Mouse (Mus musculus): ENCODE results near the gene Itgam. TPM values are rescaled to one million over a fixed set of nuclear protein-coding genes. Genes with fewer than 3 reads are reported as not detected.
"Not testable (repeated sequence)": the region's sequence is repeated elsewhere in the genome, so short reads cannot be mapped to it uniquely, and the experiment has no call there.

Itgam gene
- polyA plus RNA-seq, 2 experiments: 1.2 to 2.4 TPM

DNA sequence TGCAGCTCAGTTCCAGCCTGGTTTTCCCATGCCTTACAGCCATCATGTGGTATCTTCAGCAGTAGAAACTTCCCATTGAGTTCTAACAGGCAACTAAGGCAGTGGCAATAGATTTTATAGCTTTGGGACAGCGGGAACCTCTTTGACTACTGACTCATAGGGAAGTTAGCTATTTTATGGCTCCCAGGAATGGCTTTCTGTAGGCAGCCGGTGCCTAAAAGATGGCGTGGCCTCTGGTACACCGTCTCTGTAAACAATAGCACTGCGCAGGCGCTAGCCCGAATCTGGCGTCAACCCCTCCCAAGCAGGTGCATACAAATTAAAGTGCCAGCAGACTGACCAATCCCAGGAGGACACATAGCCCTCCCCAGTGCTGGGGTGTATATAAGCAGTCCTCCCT is 88.5 kb downstream of the Itgam start:
- H3K36me3 ChIP-seq (ENCODE audit: control insufficient read depth, insufficient read depth, low read length): no peaks in the 10 kb centered on the region
- DNase-seq (ENCODE audit: low spot score) (no peak), ATAC-seq (ENCODE audit: low FRiP score, low read depth) (no peak)
- no peak for TF ChIP-seq POLR2A (IDR thresholded peaks at IDR 0.05; ENCODE audit: borderline replicate concordance, extremely low read depth, insufficient read depth, insufficient read length)
- no peak overlapping the region for H3K27ac ChIP-seq (replicated peaks; ENCODE audit: low read depth, low read length)
- no peak overlapping the region for H3K4me2 ChIP-seq (replicated peaks; ENCODE audit: low read depth, low read length, severe bottlenecking)
- H3K27me3 ChIP-seq (ENCODE audit: control insufficient read depth, insufficient read depth, low read length): no peaks in the 10 kb centered on the region
- no peaks in the 10 kb centered on the region for H3K4me1 ChIP-seq (ENCODE audit: control insufficient read depth, insufficient read depth, low read length)
- H3K9me3 ChIP-seq (ENCODE audit: control insufficient read depth, low read length): no peaks in the 10 kb centered on the region
- WGBS: 67% methylated on average over 8 of the region's 8 CpGs
- no peak overlapping the region for H3K9ac ChIP-seq (ENCODE audit: low read depth, low read length, severe bottlenecking)
- no peak overlapping the region for H3K4me3 ChIP-seq (replicated peaks; ENCODE audit: low read length)

DNA sequence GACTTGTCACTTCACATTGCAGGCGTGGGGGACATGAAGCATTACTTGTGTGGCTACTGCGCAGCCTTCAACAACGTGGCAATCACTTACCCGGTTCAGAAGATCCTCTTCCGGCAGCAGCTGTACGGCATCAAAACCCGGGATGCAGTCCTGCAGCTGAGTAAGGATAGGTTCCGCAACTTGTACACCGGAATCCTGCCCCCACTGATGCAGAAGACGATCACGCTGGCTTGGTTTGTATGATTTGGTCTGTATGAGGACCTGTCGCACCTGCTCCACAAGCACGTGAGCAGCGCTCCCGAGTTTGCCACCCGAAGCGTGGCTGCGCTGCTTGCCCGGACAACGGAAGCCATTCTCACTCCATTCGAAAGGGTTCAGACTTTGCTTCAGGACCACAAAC is 91.6 kb downstream of the Itgam start, which contains the start of gene Itgad:
Gene Itgad (plus strand): TSS at position 301 of the 400 bp plus-strand sequence.
- WGBS: 91% methylated on average over 21 of the region's 21 CpGs
- H3K4me3 ChIP-seq (replicated peaks; ENCODE audit: low read length): no peak within 1 kb of the TSS
- ATAC-seq (ENCODE audit: low FRiP score, low read depth): no peak
- no peaks in the 10 kb centered on the region for H3K4me1 ChIP-seq (ENCODE audit: control insufficient read depth, insufficient read depth, low read length)
- no peak for TF ChIP-seq POLR2A (IDR thresholded peaks at IDR 0.05; ENCODE audit: borderline replicate concordance, extremely low read depth, insufficient read depth, insufficient read length)
- no peaks in the 10 kb centered on the region for H3K27me3 ChIP-seq (ENCODE audit: control insufficient read depth, insufficient read depth, low read length)
- DNase-seq (ENCODE audit: low spot score): no peak
- no peak within 1 kb of the TSS for H3K27ac ChIP-seq (replicated peaks; ENCODE audit: low read depth, low read length)
- H3K36me3 ChIP-seq (ENCODE audit: control insufficient read depth, insufficient read depth, low read length): no peaks in the 10 kb centered on the region
- H3K4me2 ChIP-seq (replicated peaks; ENCODE audit: low read depth, low read length, severe bottlenecking): no peak within 1 kb of the TSS
- H3K9me3 ChIP-seq (ENCODE audit: control insufficient read depth, low read length): no peaks in the 10 kb centered on the region
- H3K9ac ChIP-seq (ENCODE audit: low read depth, low read length, severe bottlenecking): no peak within 1 kb of the TSS

DNA sequence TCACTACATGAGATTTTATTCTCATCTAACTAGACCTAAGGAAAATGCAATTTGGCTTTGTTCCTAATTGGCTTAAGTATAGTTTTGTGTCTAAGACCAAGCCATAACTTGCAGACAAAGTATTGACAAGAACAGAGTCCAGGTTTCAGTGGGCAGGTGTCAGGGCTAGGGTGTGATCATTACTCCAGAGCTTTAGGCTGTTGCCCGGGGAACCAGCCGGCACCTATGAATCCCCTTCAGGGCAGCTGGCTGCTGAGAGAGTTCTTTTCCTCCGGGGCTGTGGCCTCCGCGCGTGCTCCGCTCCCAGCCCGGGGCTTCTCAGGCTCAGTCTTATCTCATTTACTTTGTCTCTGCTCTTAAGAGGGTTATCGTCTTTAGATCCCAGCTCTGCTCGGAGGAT is 92.5 kb downstream of the Itgam start:
- H3K9me3 ChIP-seq (ENCODE audit: control insufficient read depth, low read length): no peaks in the 10 kb centered on the region
- H3K4me3 ChIP-seq (replicated peaks; ENCODE audit: low read length): no peak overlapping the region
- H3K9ac ChIP-seq (ENCODE audit: low read depth, low read length, severe bottlenecking): no peak overlapping the region
- no peaks in the 10 kb centered on the region for H3K4me1 ChIP-seq (ENCODE audit: control insufficient read depth, insufficient read depth, low read length)
- DNase-seq (ENCODE audit: low spot score) (no peak), ATAC-seq (ENCODE audit: low FRiP score, low read depth) (no peak)
- no peaks in the 10 kb centered on the region for H3K36me3 ChIP-seq (ENCODE audit: control insufficient read depth, insufficient read depth, low read length)
- TF ChIP-seq POLR2A (IDR thresholded peaks at IDR 0.05; ENCODE audit: borderline replicate concordance, extremely low read depth, insufficient read depth, insufficient read length): no peak
- H3K27me3 ChIP-seq (ENCODE audit: control insufficient read depth, insufficient read depth, low read length): no peaks in the 10 kb centered on the region
- H3K27ac ChIP-seq (replicated peaks; ENCODE audit: low read depth, low read length): no peak overlapping the region
- WGBS: 67% methylated on average over 10 of the region's 10 CpGs
- H3K4me2 ChIP-seq (replicated peaks; ENCODE audit: low read depth, low read length, severe bottlenecking): no peak overlapping the region

DNA sequence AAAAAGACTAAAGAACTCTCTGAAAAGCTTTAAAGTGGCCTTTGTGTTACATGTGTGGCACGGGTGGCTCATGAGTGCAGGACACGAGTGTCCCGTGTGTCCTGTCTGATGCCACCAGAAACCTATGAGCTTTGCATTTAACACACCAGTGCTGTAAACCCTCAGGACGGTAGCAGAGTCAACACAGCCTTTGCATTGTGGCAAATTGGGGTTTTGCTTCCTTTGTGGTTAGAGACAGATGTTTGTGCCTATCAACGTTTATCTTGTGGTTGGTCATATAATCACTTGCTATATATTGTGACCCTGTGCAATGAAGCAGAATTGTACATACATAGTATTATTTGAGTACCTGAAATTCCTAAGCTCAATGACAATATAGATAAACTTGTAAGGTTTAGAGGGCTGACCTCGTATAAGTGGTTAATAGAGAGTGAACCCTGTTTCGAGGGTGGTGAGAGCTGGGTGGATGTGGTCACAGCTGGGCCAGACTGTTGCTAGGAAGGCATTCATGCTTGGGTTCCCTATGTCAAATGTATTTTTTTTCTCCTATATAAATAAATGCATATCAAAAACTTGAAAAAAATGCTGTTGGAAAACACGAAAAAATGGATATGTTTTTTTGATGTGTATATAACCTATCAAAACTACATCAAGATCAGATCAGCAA is 96.4 kb downstream of the Itgam start:
- not testable (repeated sequence) for ATAC-seq (ENCODE audit: low FRiP score, low read depth); H3K9me3 ChIP-seq (ENCODE audit: control insufficient read depth, low read length); H3K27ac ChIP-seq (replicated peaks; ENCODE audit: low read depth, low read length); H3K27me3 ChIP-seq (ENCODE audit: control insufficient read depth, insufficient read depth, low read length); H3K9ac ChIP-seq (ENCODE audit: low read depth, low read length, severe bottlenecking); H3K36me3 ChIP-seq (ENCODE audit: control insufficient read depth, insufficient read depth, low read length); H3K4me1 ChIP-seq (ENCODE audit: control insufficient read depth, insufficient read depth, low read length); H3K4me2 ChIP-seq (replicated peaks; ENCODE audit: low read depth, low read length, severe bottlenecking); DNase-seq (ENCODE audit: low spot score); H3K4me3 ChIP-seq (replicated peaks; ENCODE audit: low read length)
- WGBS: 53% methylated on average over 8 of the region's 8 CpGs

DNA sequence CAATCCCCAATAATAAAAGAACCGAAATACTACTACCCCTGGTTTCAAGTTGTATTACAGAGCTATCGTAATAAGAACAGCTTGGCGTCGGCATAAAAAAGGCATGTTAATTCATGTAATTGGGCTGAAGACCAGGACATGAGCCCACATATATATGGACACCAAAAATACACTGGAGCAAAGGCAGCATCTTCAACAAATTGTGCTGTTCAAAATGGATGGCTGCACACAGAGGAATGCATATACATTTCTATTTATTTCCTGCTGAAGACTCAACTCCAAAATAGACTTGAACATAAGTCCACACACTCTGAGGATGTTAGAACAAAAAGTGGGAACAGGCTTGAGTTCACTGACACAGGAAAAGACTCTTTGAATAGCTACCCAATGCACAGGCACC is 101.6 kb downstream of the Itgam start:
- no peak for TF ChIP-seq POLR2A (IDR thresholded peaks at IDR 0.05; ENCODE audit: borderline replicate concordance, extremely low read depth, insufficient read depth, insufficient read length)
- 94% methylated on average over 4 of the region's 4 CpGs for WGBS
- ATAC-seq (ENCODE audit: low FRiP score, low read depth): no peak
- no peaks in the 10 kb centered on the region for H3K9me3 ChIP-seq (ENCODE audit: control insufficient read depth, low read length)
- H3K9ac ChIP-seq (ENCODE audit: low read depth, low read length, severe bottlenecking): no peak overlapping the region
- H3K4me1 ChIP-seq (ENCODE audit: control insufficient read depth, insufficient read depth, low read length): no peaks in the 10 kb centered on the region
- H3K4me3 ChIP-seq (replicated peaks; ENCODE audit: low read length): no peak overlapping the region
- DNase-seq (ENCODE audit: low spot score): no peak
- H3K36me3 ChIP-seq (ENCODE audit: control insufficient read depth, insufficient read depth, low read length): no peaks in the 10 kb centered on the region
- H3K4me2 ChIP-seq (replicated peaks; ENCODE audit: low read depth, low read length, severe bottlenecking): no peak overlapping the region
- no peak overlapping the region for H3K27ac ChIP-seq (replicated peaks; ENCODE audit: low read depth, low read length)
- H3K27me3 ChIP-seq (ENCODE audit: control insufficient read depth, insufficient read depth, low read length): no peaks in the 10 kb centered on the region

DNA sequence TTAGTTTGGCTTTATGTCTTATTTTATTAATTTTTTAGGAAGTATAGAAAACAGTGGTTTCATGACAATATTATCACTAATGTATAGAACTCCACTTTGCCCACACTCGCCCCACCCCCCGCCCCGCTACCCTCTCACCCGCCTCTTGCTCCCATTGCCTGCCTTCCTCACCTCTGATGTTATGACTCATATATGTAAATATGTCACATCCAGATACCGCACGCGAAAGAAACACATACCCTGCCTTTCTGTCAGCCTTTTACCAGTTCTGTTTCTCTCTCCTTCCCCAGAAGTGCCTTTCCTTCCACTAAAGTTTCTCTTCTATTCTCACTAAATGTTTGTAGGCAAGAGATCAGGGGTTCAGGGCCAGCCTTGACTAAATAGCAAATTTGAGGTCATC is 104.0 kb downstream of the Itgam start:
- Histone ChIP-seq H3K9ac (ENCODE audit: low read depth, low read length, severe bottlenecking) (no peak overlapping the region), H3K36me3 (ENCODE audit: control insufficient read depth, insufficient read depth, low read length) (no peaks in the 10 kb centered on the region), H3K4me3 (replicated peaks; ENCODE audit: low read length) (no peak overlapping the region), H3K9me3 (ENCODE audit: control insufficient read depth, low read length) (no peaks in the 10 kb centered on the region), H3K4me1 (ENCODE audit: control insufficient read depth, insufficient read depth, low read length) (no peaks in the 10 kb centered on the region), H3K27me3 (ENCODE audit: control insufficient read depth, insufficient read depth, low read length) (no peaks in the 10 kb centered on the region), H3K4me2 (replicated peaks; ENCODE audit: low read depth, low read length, severe bottlenecking) (no peak overlapping the region), H3K27ac (replicated peaks; ENCODE audit: low read depth, low read length) (no peak overlapping the region)
- DNase-seq (ENCODE audit: low spot score): no peak
- ATAC-seq (ENCODE audit: low FRiP score, low read depth): no peak
- TF ChIP-seq POLR2A (IDR thresholded peaks at IDR 0.05; ENCODE audit: borderline replicate concordance, extremely low read depth, insufficient read depth, insufficient read length): no peak
- WGBS: 92% methylated on average over 7 of the region's 7 CpGs

Other genes starting within 250 kb of the Itgam start
- 116 and 147 TPM in 2 replicates for gene Stx4a, start 238.3 kb upstream of the Itgam start, polyA plus RNA-seq (2012; rRNA removed)
- 38.8 and 41.0 TPM in 2 replicates for gene Stx4a, start 238.3 kb upstream of the Itgam start, polyA plus RNA-seq (2014; fragmentation: Nextera tagmentation; extraction: Ambion mirVana)
- 43.9 and 52.1 TPM in 2 replicates for gene Stx1b, start 238.1 kb upstream of the Itgam start, polyA plus RNA-seq (2012; rRNA removed)
- 4.0 and 6.3 TPM in 2 replicates for gene Stx1b, start 238.1 kb upstream of the Itgam start, polyA plus RNA-seq (2014; fragmentation: Nextera tagmentation; extraction: Ambion mirVana)
- 19.1 and 20.1 TPM in 2 replicates for gene Zfp646, start 186.4 kb upstream of the Itgam start, polyA plus RNA-seq (2012; rRNA removed)
- gene Zfp646, start 186.4 kb upstream of the Itgam start, polyA plus RNA-seq (2014; fragmentation: Nextera tagmentation; extraction: Ambion mirVana): 12.4 and 15.3 TPM in 2 replicates
- gene Zfp668, start 185.8 kb upstream of the Itgam start, polyA plus RNA-seq (2012; rRNA removed): 11.0 and 14.9 TPM in 2 replicates
- 10.9 and 14.8 TPM in 2 replicates for gene Zfp668, start 185.8 kb upstream of the Itgam start, polyA plus RNA-seq (2014; fragmentation: Nextera tagmentation; extraction: Ambion mirVana)
- 6.9 and 9.6 TPM in 2 replicates for gene Prss53, start 171.7 kb upstream of the Itgam start, polyA plus RNA-seq (2012; rRNA removed)
- gene Prss53, start 171.7 kb upstream of the Itgam start, polyA plus RNA-seq (2014; fragmentation: Nextera tagmentation; extraction: Ambion mirVana): 1.3 and 2.0 TPM in 2 replicates
- not detected in 2 replicates for gene Gm21974, start 167.2 kb upstream of the Itgam start, polyA plus RNA-seq (2012; rRNA removed)
- gene Gm21974, start 167.2 kb upstream of the Itgam start, polyA plus RNA-seq (2014; fragmentation: Nextera tagmentation; extraction: Ambion mirVana): not detected in 2 replicates
- 242 and 335 TPM in 2 replicates for gene Vkorc1, start 167.0 kb upstream of the Itgam start, polyA plus RNA-seq (2012; rRNA removed)
- 244 and 256 TPM in 2 replicates for gene Vkorc1, start 167.0 kb upstream of the Itgam start, polyA plus RNA-seq (2014; fragmentation: Nextera tagmentation; extraction: Ambion mirVana)
- gene Bckdk, start 158.6 kb upstream of the Itgam start, polyA plus RNA-seq (2012; rRNA removed): 67.0 and 94.6 TPM in 2 replicates
- 116 and 122 TPM in 2 replicates for gene Bckdk, start 158.6 kb upstream of the Itgam start, polyA plus RNA-seq (2014; fragmentation: Nextera tagmentation; extraction: Ambion mirVana)
- gene Kat8, start 150.1 kb upstream of the Itgam start, polyA plus RNA-seq (2012; rRNA removed): 35.2 and 43.4 TPM in 2 replicates
- gene Kat8, start 150.1 kb upstream of the Itgam start, polyA plus RNA-seq (2014; fragmentation: Nextera tagmentation; extraction: Ambion mirVana): 39.1 and 45.4 TPM in 2 replicates
- gene Prss8, start 132.5 kb upstream of the Itgam start, polyA plus RNA-seq (2012; rRNA removed): 6.3 and 7.0 TPM in 2 replicates
- gene Prss8, start 132.5 kb upstream of the Itgam start, polyA plus RNA-seq (2014; fragmentation: Nextera tagmentation; extraction: Ambion mirVana): 6.2 and 7.0 TPM in 2 replicates
- 14.5 and 16.9 TPM in 2 replicates for gene Prss36, start 115.9 kb upstream of the Itgam start, polyA plus RNA-seq (2012; rRNA removed)
- gene Prss36, start 115.9 kb upstream of the Itgam start, polyA plus RNA-seq (2014; fragmentation: Nextera tagmentation; extraction: Ambion mirVana): 11.7 and 14.1 TPM in 2 replicates
- 919 and 999 TPM in 2 replicates for gene Fus, start 95.2 kb upstream of the Itgam start, polyA plus RNA-seq (2012; rRNA removed)
- gene Fus, start 95.2 kb upstream of the Itgam start, polyA plus RNA-seq (2014; fragmentation: Nextera tagmentation; extraction: Ambion mirVana): 60.9 and 68.7 TPM in 2 replicates
- gene Pycard, start 68.8 kb upstream of the Itgam start, polyA plus RNA-seq (2012; rRNA removed): 53.1 and 59.3 TPM in 2 replicates
- gene Pycard, start 68.8 kb upstream of the Itgam start, polyA plus RNA-seq (2014; fragmentation: Nextera tagmentation; extraction: Ambion mirVana): 98.3 and 132 TPM in 2 replicates
- 22.8 and 26.6 TPM in 2 replicates for gene Trim72, start 58.7 kb upstream of the Itgam start, polyA plus RNA-seq (2012; rRNA removed)
- 1.7 and 2.2 TPM in 2 replicates for gene Trim72, start 58.7 kb upstream of the Itgam start, polyA plus RNA-seq (2014; fragmentation: Nextera tagmentation; extraction: Ambion mirVana)
- 0.01 TPM in 1 of 2 replicates, not detected in the other for gene Gm49368, start within 50 bp of the Itgam start, polyA plus RNA-seq (2012; rRNA removed)
- gene Gm49368, start within 50 bp of the Itgam start, polyA plus RNA-seq (2014; fragmentation: Nextera tagmentation; extraction: Ambion mirVana): not detected in 2 replicates
- gene Itgax, start 66.9 kb downstream of the Itgam start, polyA plus RNA-seq (2012; rRNA removed): 0.14 and 0.18 TPM in 2 replicates
- gene Itgax, start 66.9 kb downstream of the Itgam start, polyA plus RNA-seq (2014; fragmentation: Nextera tagmentation; extraction: Ambion mirVana): 0.06 and 0.17 TPM in 2 replicates
- not detected in 2 replicates for gene Itgad, start 91.7 kb downstream of the Itgam start, polyA plus RNA-seq (2012; rRNA removed)
- gene Itgad, start 91.7 kb downstream of the Itgam start, polyA plus RNA-seq (2014; fragmentation: Nextera tagmentation; extraction: Ambion mirVana): not detected in 2 replicates
- gene Cox6a2, start 143.7 kb downstream of the Itgam start, polyA plus RNA-seq (2012; rRNA removed): 53.8 and 80.3 TPM in 2 replicates
- gene Cox6a2, start 143.7 kb downstream of the Itgam start, polyA plus RNA-seq (2014; fragmentation: Nextera tagmentation; extraction: Ambion mirVana): 40.2 and 70.8 TPM in 2 replicates
- 21.2 and 31.9 TPM in 2 replicates for gene Armc5, start 174.7 kb downstream of the Itgam start, polyA plus RNA-seq (2012; rRNA removed)
- gene Armc5, start 174.7 kb downstream of the Itgam start, polyA plus RNA-seq (2014; fragmentation: Nextera tagmentation; extraction: Ambion mirVana): 14.5 and 16.7 TPM in 2 replicates
- 3.2 and 3.4 TPM in 2 replicates for gene 9130023H24Rik, start 175.4 kb downstream of the Itgam start, polyA plus RNA-seq (2012; rRNA removed)
- 8.1 and 8.8 TPM in 2 replicates for gene 9130023H24Rik, start 175.4 kb downstream of the Itgam start, polyA plus RNA-seq (2014; fragmentation: Nextera tagmentation; extraction: Ambion mirVana)
- 46.0 and 55.5 TPM in 2 replicates for gene Tgfb1i1, start 184.2 kb downstream of the Itgam start, polyA plus RNA-seq (2012; rRNA removed)
- gene Tgfb1i1, start 184.2 kb downstream of the Itgam start, polyA plus RNA-seq (2014; fragmentation: Nextera tagmentation; extraction: Ambion mirVana): 51.2 and 55.4 TPM in 2 replicates
- 0.04 TPM in 1 of 2 replicates, not detected in the other for gene Slc5a2, start 203.0 kb downstream of the Itgam start, polyA plus RNA-seq (2012; rRNA removed)
- not detected in 2 replicates for gene Slc5a2, start 203.0 kb downstream of the Itgam start, polyA plus RNA-seq (2014; fragmentation: Nextera tagmentation; extraction: Ambion mirVana)
- gene BC017158, start 235.5 kb downstream of the Itgam start, polyA plus RNA-seq (2012; rRNA removed): 46.1 and 52.6 TPM in 2 replicates
- gene BC017158, start 235.5 kb downstream of the Itgam start, polyA plus RNA-seq (2014; fragmentation: Nextera tagmentation; extraction: Ambion mirVana): 28.5 and 31.8 TPM in 2 replicates